Mouse (Mus musculus): ENCODE data around the gene Hist1h2ao.
"Not testable (repeated sequence)": the region's sequence is repeated elsewhere in the genome, so short reads cannot be mapped to it uniquely, and the experiment has no call there.

DNA sequence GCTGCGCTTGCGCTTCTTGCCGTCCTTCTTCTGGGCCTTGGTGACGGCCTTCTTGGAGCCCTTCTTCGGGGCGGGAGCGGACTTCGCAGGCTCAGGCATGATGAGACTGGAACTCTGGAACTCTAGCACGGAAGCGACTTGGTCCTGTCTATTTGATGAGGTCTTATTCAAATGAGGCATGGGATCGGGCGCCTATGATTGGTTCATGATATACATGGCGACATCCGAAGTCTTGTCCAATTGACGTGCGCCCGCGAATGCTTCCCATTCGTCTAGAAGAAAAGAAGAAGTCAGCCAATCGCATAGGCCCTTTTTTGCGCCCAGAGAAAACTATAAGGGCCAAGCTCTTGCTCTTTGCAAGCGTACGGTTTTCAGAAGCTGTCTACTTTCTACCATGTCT is at the start of gene Hist1h2ao, which contains the start of gene Hist1h2bq:
- not testable (repeated sequence) for TF ChIP-seq CTCF (IDR thresholded peaks at IDR 0.05); POLR2A (IDR thresholded peaks at IDR 0.05; ENCODE audit: insufficient read depth, low read depth, low read length)
